Mouse (Mus musculus) embryonic fibroblast, embryonic 13.5 days (primary cell): ENCODE measurements around the gene Mmachc.

ENCODE experiments used
- CTCF ChIP-seq: IDR thresholded peaks from 2 replicates; pipeline ENCODE4 v1.5.1; 2011; ENCODE audit warnings: mild to moderate bottlenecking, control low read depth, low read length, moderate library complexity, borderline replicate concordance; ENCODE audit not compliant: insufficient read depth
- POLR2A ChIP-seq: IDR thresholded peaks from 2 replicates; pipeline ENCODE4 v1.6.1; 2011; ENCODE audit warnings: low read depth, mild to moderate bottlenecking, control low read depth, low read length, moderate library complexity

- TF ChIP-seq CTCF (no peak), POLR2A (no peak)
These were observed 35.4 kb downstream of the Mmachc start for GRCm38 (mm10) chr4:116672785-116673184.
